Mouse (Mus musculus): ENCODE results near the gene Tle6.

The Tle6 gene

DNA sequence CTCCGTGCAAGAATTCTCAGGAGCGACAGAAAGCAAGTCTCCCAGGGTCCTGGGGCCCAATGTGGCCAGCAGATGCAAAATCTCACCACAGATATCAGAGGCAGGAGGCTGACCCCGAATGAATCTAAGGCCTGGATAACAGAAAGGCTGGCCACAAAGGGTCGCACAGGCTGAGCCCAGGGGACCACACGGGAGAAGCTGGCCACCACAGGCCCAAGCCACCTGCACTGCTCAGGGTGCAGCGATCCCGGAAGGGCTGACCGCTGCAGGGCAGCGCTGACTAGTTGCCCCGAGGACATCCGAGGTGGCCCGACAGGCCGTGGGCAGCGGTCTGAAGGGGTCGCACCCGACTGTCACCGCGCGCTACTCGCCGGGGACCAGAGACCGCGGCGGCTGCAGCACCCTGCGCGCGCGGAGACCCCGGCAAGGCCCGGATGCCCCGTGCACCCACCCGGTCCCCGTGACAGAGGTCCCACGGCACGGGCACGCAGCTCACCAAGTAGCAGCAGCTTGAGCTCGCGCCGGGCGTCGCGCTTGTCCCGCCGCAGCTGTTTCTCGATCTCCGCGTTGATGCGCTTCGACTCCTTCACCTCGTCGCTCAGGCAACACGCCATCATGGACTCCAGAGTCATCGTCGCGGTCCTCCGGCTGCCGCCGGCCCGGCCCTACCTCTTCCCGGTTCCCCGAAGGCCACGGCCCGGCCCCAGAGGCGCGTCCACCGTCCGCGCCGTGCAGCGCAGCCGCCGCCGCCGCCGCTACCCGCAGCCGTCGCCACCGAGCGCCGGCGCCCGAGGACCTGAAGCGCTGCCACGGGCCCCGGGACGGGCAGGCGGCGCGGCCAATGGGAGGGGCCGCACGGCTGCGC, 56.3 kb downstream of the Tle6 start:
- no peak for DNase-seq (ENCODE audit: extremely low read depth, low read depth, low spot score)

DNA sequence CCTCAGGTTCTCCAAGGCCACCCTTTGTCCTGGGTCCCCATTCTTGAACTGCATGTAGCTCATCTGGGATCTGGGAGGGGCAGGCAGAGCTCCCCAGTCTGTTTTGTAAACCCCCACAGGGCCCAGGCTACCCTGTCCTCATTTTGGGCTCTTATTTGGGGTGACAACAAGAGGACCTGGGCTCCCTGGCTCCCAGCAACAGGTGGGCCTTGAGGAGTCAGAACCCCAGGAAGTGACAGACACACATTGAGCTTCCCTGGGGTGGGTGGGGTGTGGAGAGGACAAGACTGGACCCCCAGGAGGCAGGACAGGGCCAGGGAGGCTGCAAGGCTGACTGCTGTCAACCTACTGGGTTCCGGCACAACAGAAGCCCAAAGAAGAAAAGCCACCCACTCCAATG, 57.2 kb downstream of the Tle6 start:
- DNase-seq (ENCODE audit: extremely low read depth, low read depth, low spot score) = no peak

DNA sequence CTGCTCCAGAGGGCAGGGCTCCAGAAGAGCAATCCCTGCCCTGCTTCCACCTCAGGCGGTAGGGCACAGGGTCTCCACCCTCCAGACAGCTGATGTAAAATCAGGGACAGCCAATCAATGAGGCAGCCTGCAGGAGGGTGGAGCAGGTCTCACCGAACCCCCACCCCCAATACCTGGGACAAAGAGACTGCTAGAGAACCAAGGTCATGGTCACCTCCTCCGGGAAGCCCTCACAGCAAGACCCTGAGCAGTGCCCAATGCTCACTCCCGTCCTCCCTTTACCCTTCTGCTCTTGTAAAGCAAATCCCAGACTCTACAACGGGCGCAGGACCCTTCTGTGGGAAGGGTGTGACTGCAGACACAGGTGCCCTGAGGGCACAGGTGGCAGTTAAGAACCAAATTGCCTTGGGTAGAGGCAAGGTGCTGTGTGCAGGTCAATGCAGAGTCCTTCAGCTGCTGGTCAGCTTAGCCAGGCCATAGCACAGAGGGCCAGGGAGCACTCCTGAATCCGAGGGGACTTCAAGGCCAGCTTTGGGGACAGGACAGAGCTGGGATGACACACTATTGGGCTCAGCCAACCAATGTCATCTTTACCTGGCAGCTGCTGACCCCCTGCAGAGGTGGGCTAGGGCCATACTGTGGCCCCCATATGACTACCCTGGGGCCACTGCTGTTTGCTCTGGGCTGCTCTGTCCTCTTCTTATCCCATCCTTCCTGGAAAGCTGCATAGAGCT, 58.0 kb downstream of the Tle6 start:
- DNase-seq (ENCODE audit: extremely low read depth, low read depth, low spot score) = no peak

DNA sequence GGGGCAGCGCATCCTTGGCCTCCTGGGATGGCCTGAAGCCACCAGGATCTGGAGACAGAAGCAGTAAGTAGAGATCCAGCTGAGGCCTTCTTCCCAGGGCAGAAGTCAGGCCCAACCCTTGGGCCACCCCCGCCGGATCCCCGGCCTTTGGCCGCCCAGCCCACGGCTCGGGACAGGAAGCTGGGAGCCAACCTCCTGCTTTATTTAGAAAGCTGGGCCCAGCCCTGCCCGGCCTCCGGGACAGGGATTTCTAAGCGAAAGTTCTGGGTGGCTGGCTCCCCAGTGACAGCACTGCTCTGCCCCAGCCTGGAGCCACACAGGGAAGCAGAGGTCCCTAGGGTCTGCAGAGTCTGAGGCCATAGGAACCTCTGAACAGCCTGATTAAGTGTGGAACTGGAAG, 59.1 kb downstream of the Tle6 start:
- no peak for DNase-seq (ENCODE audit: extremely low read depth, low read depth, low spot score)

DNA sequence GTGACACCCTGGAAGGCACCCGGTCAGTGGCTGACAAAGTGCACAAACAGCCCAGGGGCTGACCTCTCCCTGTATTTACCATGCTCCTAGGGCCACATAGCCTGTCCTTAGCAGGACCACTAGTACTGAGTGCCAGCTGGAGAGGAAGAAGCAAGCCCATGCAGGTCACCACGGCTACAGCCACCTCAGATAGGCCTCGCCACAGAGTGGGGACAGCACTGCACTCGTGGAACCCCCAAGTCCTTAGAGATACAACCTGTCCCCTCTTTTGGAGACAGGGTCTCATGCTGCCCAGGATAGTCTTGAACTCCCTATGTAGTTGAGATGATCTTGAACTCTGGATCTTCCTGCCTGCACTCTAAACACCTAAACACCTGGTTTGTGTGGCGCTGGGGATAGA, 59.5 kb downstream of the Tle6 start:
- no peak for DNase-seq (ENCODE audit: extremely low read depth, low read depth, low spot score)
